Comparison of ENCODE assay signal across 24 mouse cellular contexts in genomic region chr17:56616725-56617124, GRCm38 (mm10).
"Had no signal": no experiment of that assay in that cellular context is flagged by ENCODE, and none has a peak within 500 bp of the region (broad histone marks: within the 10 kb centered on the region; RNA-seq: fewer than 3 reads in every experiment).

No protein-coding gene starts in this region.

- H3K4me2 ChIP-seq: kidney, embryonic 15.5 days; limb, embryonic 12.5 days; limb, embryonic 15.5 days; lung, embryonic 15.5 days; midbrain, embryonic 13.5 days; neural tube, embryonic 12.5 days; neural tube, embryonic 15.5 days; stomach, embryonic 15.5 days had no signal

- H3K9me3 ChIP-seq: kidney, embryonic 15.5 days; limb, embryonic 12.5 days; limb, embryonic 15.5 days; lung, embryonic 15.5 days; megakaryocyte, embryonic 14.5 days; midbrain, embryonic 10.5 days; midbrain, embryonic 13.5 days; neural tube, embryonic 12.5 days; neural tube, embryonic 15.5 days; stomach, embryonic 15.5 days had no signal

- ATAC-seq: midbrain, embryonic 13.5 days; midbrain, embryonic 16.5 days had no signal

- H3K27me3 ChIP-seq: kidney, embryonic 15.5 days; limb, embryonic 12.5 days; limb, embryonic 15.5 days; lung, embryonic 15.5 days; megakaryocyte, embryonic 14.5 days; midbrain, embryonic 13.5 days; neural tube, embryonic 12.5 days; neural tube, embryonic 15.5 days; stomach, embryonic 15.5 days had no signal

- DNase-seq: kidney, adult 11 months; kidney, adult 8-10 months; kidney, postnatal 14 days; kidney, postnatal 4 days; lung, adult 18-20 months; lung, postnatal 10 days; lung, postnatal 36 days; right cerebral cortex, adult 18-20 months; right cerebral cortex, postnatal 14 days; spleen, adult 18-20 months; thymus, adult 18-20 months; thymus, postnatal 36 days had no signal

- H3K9ac ChIP-seq: kidney, embryonic 15.5 days; limb, embryonic 12.5 days; limb, embryonic 15.5 days; liver, embryonic 14.5 days; lung, embryonic 15.5 days; midbrain, embryonic 13.5 days; neural tube, embryonic 12.5 days; neural tube, embryonic 15.5 days; stomach, embryonic 15.5 days had no signal

- H3K4me3 ChIP-seq: kidney, embryonic 15.5 days; limb, embryonic 12.5 days; limb, embryonic 15.5 days; lung, embryonic 15.5 days; megakaryocyte, embryonic 14.5 days; midbrain, embryonic 13.5 days; neural tube, embryonic 12.5 days; neural tube, embryonic 15.5 days; stomach, embryonic 15.5 days had no signal

- H3K27ac ChIP-seq: kidney, embryonic 15.5 days; limb, embryonic 12.5 days; limb, embryonic 15.5 days; liver, embryonic 14.5 days; lung, embryonic 15.5 days; midbrain, embryonic 10.5 days; midbrain, embryonic 13.5 days; neural tube, embryonic 12.5 days; neural tube, embryonic 15.5 days; stomach, embryonic 15.5 days had no signal
